Mouse (Mus musculus): ENCODE measurements around the gene Ank2.
A peak's percentile ranks its signal among the peaks of the same experiment; 100 is the strongest.

DNA sequence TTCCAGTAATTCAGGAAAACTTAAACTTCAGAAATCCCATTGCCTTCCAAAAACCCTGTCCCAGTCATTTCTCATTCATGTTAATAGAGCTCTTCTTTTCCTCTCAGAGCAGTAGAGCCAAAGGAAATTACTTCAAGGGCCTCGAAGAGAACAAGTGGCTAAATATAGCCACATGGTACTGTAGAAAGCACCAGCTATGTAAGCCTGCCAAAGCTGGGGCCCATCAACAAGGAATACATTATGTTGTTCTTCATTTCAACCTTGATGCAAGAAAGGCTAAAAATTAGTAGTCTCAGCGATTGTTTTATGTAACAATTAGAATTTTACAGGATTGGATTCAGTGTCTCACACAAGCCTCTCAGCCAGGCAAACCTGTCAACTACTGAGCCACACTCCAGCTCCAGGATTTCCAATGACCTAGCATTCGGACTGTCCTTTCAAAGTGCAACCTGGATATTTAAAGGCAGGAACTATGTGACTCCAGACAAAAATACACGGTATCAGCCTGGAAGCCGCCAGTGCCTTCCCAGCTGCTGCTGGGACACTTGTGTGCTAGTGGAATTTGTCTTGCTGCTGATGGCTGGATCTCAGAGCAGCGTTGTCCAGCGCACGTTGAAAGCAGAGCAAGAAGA, 26.2 kb upstream of the Ank2 start:
- TF ChIP-seq CTCF (IDR thresholded peaks at IDR 0.05) (no peak), POLR2A (IDR thresholded peaks at IDR 0.05; ENCODE audit: insufficient read depth, low read depth, low read length) (peak; percentile 78), EP300 (IDR thresholded peaks at IDR 0.05; ENCODE audit: insufficient read depth, low read depth, low read length) (0 out of 2 replicates have a peak, but pooled peaks have one; percentile 42)

Data from heart, adult 2 months (tissue).